Mouse (Mus musculus) stomach, embryonic 15.5 days (tissue): ENCODE results near the gene Irf2. TPM values are rescaled to one million over a fixed set of nuclear protein-coding genes. Genes with fewer than 3 reads are reported as not detected.
A peak's percentile ranks its signal among the peaks of the same experiment; 100 is the strongest.

ENCODE experiments used
- ATAC-seq: fragments of 200-750 bp; cut with Nextera tagmentation; 2 replicates; pipeline ENCODE4 v1.8.0; 2017; ENCODE audit warnings: low read depth, moderate number of reproducible peaks, moderate TSS enrichment; ENCODE audit not compliant: insufficient read depth, low FRiP score
- H3K27ac ChIP-seq: fragments of 300-500 bp; sonication (generic); 2 replicates; pipeline ENCODE4 v1.5.1; 2015; ENCODE audit warnings: mild to moderate bottlenecking, inconsistent platforms
- H3K27me3 ChIP-seq: fragments of 300-500 bp; sonication (generic); replicated peaks from 2 replicates; pipeline ENCODE4 v1.6.1; 2015; ENCODE audit warnings: inconsistent platforms
- H3K36me3 ChIP-seq: fragments of 300-500 bp; sonication (generic); 2 replicates; pipeline ENCODE4 v1.6.1; 2015; ENCODE audit warnings: inconsistent platforms
- H3K4me1 ChIP-seq: fragments of 300-500 bp; sonication (generic); 2 replicates; pipeline ENCODE4 v1.6.1; 2015; ENCODE audit warnings: inconsistent platforms
- H3K4me2 ChIP-seq: fragments of 300-500 bp; sonication (generic); 2 replicates; pipeline ENCODE4 v1.6.1; 2015; ENCODE audit warnings: mild to moderate bottlenecking, inconsistent platforms
- H3K4me3 ChIP-seq: fragments of 300-500 bp; sonication (generic); replicated peaks from 2 replicates; pipeline ENCODE4 v1.5.1; 2015; ENCODE audit warnings: inconsistent platforms
- H3K9ac ChIP-seq: fragments of 300-500 bp; sonication (generic); 2 replicates; pipeline ENCODE4 v1.6.1; 2015; ENCODE audit warnings: inconsistent platforms
- H3K9me3 ChIP-seq: fragments of 300-500 bp; sonication (generic); 2 replicates; pipeline ENCODE4 v1.6.1; 2016; ENCODE audit warnings: inconsistent platforms
- WGBS: fragments of 180-500 bp; shearing (Covaris S2); methylation state at CpG from one replicate; pipeline ENCODE4 v1.1.7; 2015; 5-methylcytosine and 5-hydroxymethylcytosine counted together
- polyA plus RNA-seq: library from polyadenylated mRNA; unstranded; fragments of >200 nt; fragmentation: Nextera tagmentation; extraction: Ambion mirVana; gene quantifications from 2 replicates; pipeline ENCODE4 v1.2.1, GENCODE M21; 2015

The Irf2 gene
- polyA plus RNA-seq, 1 experiment from 2014 or later, result 34.5 TPM

DNA sequence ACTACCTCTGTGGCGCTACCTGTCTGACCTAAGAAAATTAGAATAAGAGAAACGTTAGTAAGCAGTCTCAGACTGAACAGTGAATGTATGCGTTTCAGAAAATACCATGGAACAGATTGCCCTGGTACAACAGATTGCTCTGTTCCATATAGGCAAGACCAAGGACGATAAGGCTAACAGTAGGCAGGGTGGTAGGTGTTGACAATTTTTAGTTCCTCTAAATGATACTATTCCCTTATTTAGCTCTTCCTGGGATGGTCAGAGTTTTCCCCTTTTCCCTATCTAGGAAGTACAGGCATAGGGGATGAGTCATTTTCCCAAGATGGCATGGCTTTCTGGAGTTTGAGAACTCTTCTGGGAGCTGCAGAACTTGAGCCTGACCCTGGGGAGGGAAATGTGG lies 73.4 kb downstream of the Irf2 start:
- Histone ChIP-seq H3K4me1 (peaks cover 2% of the 10 kb centered on the region; the same call in 1 of the 2 replicates), H3K27me3 (no peaks in the 10 kb centered on the region), H3K36me3 (peaks cover 12% of the 10 kb centered on the region; the same call in 1 of the 2 replicates), H3K27ac (no peak overlapping the region), H3K9me3 (no peaks in the 10 kb centered on the region), H3K4me3 (no peak overlapping the region), H3K9ac (no peak overlapping the region), H3K4me2 (no peak overlapping the region)
- 88% methylated on average over 4 of the region's 4 CpGs for WGBS
- no peak for ATAC-seq

DNA sequence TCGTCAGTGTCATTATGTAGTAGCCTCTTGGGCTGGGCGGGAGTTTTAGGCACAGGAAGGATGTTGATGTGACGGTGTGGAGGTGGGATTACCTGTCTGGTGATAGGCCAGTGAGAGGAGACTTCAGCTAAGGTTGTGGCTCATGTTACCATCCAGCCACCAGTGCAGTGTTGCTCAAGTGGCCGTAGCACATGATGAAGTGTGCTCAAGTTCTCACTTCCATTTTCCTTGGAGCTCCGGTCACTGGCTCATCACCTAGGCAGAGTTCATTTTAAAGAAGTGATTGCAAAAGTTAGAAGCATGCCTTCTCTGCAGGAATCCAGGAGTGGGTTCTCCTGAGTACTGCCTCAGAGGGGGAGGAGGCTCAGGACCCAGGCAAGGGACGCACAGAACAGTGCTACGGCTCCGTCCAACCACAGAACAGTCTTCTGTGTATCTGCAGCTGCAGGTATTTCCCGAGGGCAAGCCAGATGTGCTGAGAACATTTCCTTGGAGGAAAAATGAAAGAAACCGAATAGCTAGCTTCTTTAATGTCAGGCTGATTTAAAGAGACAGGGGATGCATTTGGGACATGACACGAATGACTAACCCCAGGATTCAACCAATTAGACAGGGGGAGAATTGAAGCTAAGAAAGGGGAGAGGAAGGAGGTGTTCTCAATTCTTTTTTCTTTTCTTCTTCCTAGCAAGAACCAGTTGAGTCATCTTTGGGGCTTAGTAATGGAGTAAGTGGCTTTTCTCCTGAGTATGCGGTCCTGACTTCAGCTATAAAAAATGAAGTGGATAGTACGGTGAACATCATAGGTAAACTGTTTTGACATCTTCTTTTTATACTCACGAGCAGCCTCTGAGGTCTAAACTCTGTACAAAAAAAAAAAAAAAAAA lies 78.8 kb downstream of the Irf2 start:
- Histone ChIP-seq H3K4me2 (no peak overlapping the region), H3K4me1 (peaks cover 5% of the 10 kb centered on the region; the same call in 1 of the 2 replicates), H3K27me3 (no peaks in the 10 kb centered on the region), H3K9ac (no peak overlapping the region), H3K27ac (peak overlapping the region; percentile 16; the same call in 1 of the 2 replicates), H3K9me3 (no peaks in the 10 kb centered on the region), H3K4me3 (no peak overlapping the region), H3K36me3 (peaks cover 25% of the 10 kb centered on the region; the same call in 1 of the 2 replicates)
- ATAC-seq, result no peak; the same call in 1 of the 2 replicates
- WGBS, result 57% methylated on average over 14 of the region's 14 CpGs

DNA sequence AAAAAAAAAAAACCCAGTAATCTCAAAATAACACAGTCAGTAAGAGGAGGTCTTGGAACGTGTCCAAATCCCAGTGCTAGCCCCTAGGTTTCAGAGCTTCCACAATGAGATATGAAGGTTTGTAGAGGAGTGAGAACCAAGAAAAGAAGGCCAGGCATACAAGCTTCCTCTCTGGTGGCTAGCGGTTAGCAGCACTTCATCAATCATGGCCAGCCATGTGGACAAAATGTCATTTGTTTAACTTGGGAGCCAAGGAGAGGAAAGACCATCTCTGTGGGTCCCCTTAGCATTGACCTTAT lies 79.4 kb downstream of the Irf2 start:
- peaks cover 28% of the 10 kb centered on the region; the same call in 1 of the 2 replicates for H3K36me3 ChIP-seq
- H3K9ac ChIP-seq, result no peak overlapping the region
- H3K4me1 ChIP-seq, result peaks cover 5% of the 10 kb centered on the region; the same call in 1 of the 2 replicates
- no peaks in the 10 kb centered on the region for H3K27me3 ChIP-seq
- 37% methylated on average over 2 of the region's 2 CpGs for WGBS
- H3K9me3 ChIP-seq, result no peaks in the 10 kb centered on the region
- no peak overlapping the region for H3K4me2 ChIP-seq
- ATAC-seq, result no peak
- no peak overlapping the region for H3K27ac ChIP-seq
- H3K4me3 ChIP-seq, result no peak overlapping the region

DNA sequence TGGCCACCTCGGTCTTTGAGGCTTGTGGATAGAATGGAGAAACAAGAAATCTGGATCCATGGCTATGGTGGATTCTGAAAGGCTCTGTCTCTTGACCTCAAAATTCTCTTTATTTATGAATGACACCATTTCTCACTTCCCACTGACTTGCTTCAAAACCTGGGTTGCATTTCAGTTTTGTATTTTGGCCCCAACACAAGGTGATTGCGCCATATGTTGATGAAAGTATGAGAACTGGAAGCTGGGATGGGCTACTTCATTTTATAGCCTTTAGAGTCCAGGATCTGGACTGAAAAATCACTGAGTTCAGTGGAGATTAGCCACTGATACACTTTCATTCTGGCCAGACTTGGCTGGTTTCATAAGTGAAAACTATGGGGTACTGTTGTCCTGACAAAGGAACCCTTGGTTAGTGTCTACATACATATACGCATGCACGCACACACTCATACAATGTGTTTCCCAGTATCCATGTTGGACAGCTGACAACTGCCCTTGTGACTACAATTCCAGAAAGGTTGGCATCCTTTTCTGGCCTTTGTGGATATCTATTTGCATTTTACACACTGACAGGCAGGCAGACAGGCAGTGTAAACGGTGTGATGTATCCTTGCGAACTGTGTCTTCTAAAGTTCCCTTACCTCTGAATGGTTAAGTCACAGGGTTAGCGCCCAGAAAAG lies 89.3 kb downstream of the Irf2 start:
- no peak overlapping the region for H3K4me3 ChIP-seq
- no peaks in the 10 kb centered on the region for H3K27me3 ChIP-seq
- H3K9ac ChIP-seq, result no peak overlapping the region
- 81% methylated on average over 7 of the region's 7 CpGs for WGBS
- H3K36me3 ChIP-seq, result peaks cover 1% of the 10 kb centered on the region; the same call in 1 of the 2 replicates
- H3K27ac ChIP-seq, result peak overlapping the region; percentile 76
- H3K9me3 ChIP-seq, result no peaks in the 10 kb centered on the region
- H3K4me1 ChIP-seq, result 0 out of 2 replicates have a peak, but pooled peaks cover 3% of the 10 kb centered on the region
- no peak overlapping the region for H3K4me2 ChIP-seq
- ATAC-seq, result no peak

- Histone ChIP-seq H3K4me3 (no peak overlapping the region), H3K4me2 (peak overlapping the region; percentile 11; the same call in 1 of the 2 replicates), H3K9ac (no peak overlapping the region), H3K36me3 (no peaks in the 10 kb centered on the region), H3K4me1 (0 out of 2 replicates have a peak, but pooled peaks cover 3% of the 10 kb centered on the region), H3K27ac (peak overlapping the region; percentile 76), H3K27me3 (no peaks in the 10 kb centered on the region), H3K9me3 (no peaks in the 10 kb centered on the region)
- ATAC-seq, result no peak
- WGBS, result 50% methylated on average over 6 of the region's 6 CpGs
Measured at GRCm38 (mm10) chr8:46829414-46830111, 90.0 kb downstream of the Irf2 start.

DNA sequence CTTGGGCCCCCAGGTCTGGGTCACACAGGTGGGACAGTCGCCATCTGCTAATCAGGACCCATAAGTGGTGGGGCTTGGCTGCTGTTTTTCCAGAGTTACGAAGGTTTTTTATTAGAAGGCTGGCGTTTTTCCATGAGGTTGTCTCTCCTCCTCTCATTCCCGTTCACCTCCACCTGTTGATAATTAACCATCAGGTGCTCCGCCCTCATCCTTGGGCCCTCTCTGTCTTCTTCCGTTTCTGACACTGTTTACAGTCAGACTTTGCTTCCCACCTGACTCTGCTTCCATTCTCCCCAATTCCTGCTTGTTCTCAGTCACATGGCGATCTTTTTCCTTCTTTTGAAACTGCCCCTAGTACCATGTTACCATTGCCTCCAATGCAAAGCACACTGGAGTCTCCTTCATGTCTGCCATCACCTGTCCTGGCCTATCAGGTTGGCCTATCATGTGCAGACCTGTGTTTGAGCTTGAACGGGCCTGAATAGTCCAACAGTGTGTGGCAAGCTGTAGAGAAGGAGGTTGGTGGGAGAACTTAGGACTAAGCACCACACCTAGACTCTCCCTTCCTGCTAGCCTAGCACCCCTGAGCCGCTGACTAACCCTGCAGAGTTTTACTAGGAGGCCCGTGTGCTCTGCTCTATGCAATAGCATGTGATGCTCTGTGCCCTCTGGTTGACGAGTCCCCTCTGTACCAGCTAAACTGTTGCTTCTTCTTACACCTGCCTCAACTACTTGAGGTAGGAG lies 90.8 kb downstream of the Irf2 start:
- Histone ChIP-seq H3K9me3 (no peaks in the 10 kb centered on the region), H3K4me2 (peak overlapping the region; percentile 11; the same call in 1 of the 2 replicates), H3K27ac (peak overlapping the region; percentile 76), H3K9ac (no peak overlapping the region), H3K36me3 (no peaks in the 10 kb centered on the region), H3K4me1 (0 out of 2 replicates have a peak, but pooled peaks cover 3% of the 10 kb centered on the region), H3K27me3 (no peaks in the 10 kb centered on the region), H3K4me3 (no peak overlapping the region)
- peak; percentile 52; the same call in 1 of the 2 replicates for ATAC-seq
- WGBS, result 62% methylated on average over 11 of the region's 11 CpGs

DNA sequence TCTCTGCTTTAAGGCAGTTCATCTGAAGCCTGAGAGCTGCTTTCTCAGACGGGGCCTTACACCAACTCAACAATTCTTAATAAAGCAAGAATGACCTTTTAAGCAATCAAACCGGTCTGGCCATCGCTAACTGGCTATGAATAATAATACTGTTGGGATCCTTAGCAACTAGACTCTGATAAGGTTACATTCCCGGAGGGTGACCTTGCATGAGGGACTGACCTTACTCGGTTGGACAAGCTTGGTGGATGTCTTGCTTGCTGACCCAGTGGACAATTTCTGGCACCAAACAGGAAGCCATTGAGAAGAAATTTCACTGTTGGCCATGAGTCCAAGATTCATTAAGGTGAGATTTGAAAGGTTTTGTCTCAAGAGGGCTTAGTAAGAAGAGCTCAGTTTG lies 92.4 kb downstream of the Irf2 start:
- H3K27ac ChIP-seq, result no peak overlapping the region

GRCm38 (mm10) chr8:46832399-46832798 lies 92.9 kb downstream of the Irf2 start:
- Histone ChIP-seq H3K4me2 (no peak overlapping the region), H3K9me3 (no peaks in the 10 kb centered on the region), H3K27me3 (no peaks in the 10 kb centered on the region), H3K27ac (no peak overlapping the region), H3K36me3 (no peaks in the 10 kb centered on the region), H3K9ac (no peak overlapping the region), H3K4me1 (0 out of 2 replicates have a peak, but pooled peaks cover 3% of the 10 kb centered on the region), H3K4me3 (no peak overlapping the region)
- 75% methylated on average over 3 of the region's 3 CpGs for WGBS
- no peak for ATAC-seq

More for the DNA sequence above, 92.4 kb downstream of the Irf2 start:
- no peaks in the 10 kb centered on the region for H3K27me3 ChIP-seq
- WGBS, result 72% methylated on average over 5 of the region's 5 CpGs
- H3K4me3 ChIP-seq, result no peak overlapping the region
- H3K4me2 ChIP-seq, result no peak overlapping the region
- ATAC-seq, result no peak
- H3K9ac ChIP-seq, result no peak overlapping the region
- H3K9me3 ChIP-seq, result no peaks in the 10 kb centered on the region
- no peaks in the 10 kb centered on the region for H3K36me3 ChIP-seq
- 0 out of 2 replicates have a peak, but pooled peaks cover 3% of the 10 kb centered on the region for H3K4me1 ChIP-seq

- no peaks in the 10 kb centered on the region for H3K36me3 ChIP-seq
- no peak overlapping the region for H3K4me3 ChIP-seq
- H3K9ac ChIP-seq, result no peak overlapping the region
- no peaks in the 10 kb centered on the region for H3K27me3 ChIP-seq
- H3K4me2 ChIP-seq, result no peak overlapping the region
- no peak for ATAC-seq
- 64% methylated on average over 4 of the region's 4 CpGs for WGBS
- no peaks in the 10 kb centered on the region for H3K9me3 ChIP-seq
- no peak overlapping the region for H3K27ac ChIP-seq
- H3K4me1 ChIP-seq, result no peaks in the 10 kb centered on the region
Measured at GRCm38 (mm10) chr8:46833763-46834162, 94.2 kb downstream of the Irf2 start.

GRCm38 (mm10) chr8:46834440-46834839 lies 94.9 kb downstream of the Irf2 start:
- no peaks in the 10 kb centered on the region for H3K9me3 ChIP-seq
- WGBS, result 83% methylated on average over 3 of the region's 3 CpGs
- no peaks in the 10 kb centered on the region for H3K27me3 ChIP-seq
- no peak overlapping the region for H3K4me3 ChIP-seq
- H3K4me1 ChIP-seq, result no peaks in the 10 kb centered on the region
- no peak for ATAC-seq
- H3K4me2 ChIP-seq, result no peak overlapping the region
- no peak overlapping the region for H3K9ac ChIP-seq
- no peaks in the 10 kb centered on the region for H3K36me3 ChIP-seq
- H3K27ac ChIP-seq, result no peak overlapping the region

DNA sequence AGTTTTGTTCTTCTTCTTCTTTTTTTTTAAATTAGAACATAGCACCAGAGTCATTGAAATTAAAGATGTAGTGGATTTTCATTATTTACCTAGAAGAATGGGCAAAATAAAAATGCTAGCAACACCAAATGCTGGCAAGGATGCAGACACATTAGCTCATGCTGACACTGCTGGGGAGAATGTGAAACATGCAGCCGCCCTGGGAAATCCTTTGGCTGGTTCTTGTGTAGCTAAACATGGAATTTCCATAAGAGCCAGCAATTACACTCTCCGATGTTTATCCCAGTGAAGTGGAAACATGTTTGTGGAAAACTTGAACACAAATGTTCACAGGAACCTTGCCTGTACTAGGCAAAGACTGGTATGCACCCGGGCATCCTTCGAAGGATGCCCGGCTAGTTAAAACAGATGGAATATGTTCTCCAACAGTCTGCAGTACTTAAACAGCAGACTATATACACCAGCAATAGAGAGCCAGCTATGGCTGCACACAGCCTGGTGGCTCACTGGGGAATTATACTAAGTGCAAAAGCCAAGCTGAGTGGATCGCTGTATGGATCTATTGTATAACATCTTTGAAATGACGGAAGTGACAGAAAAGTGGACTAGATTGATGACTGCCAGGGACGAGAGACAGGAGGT lies 96.6 kb downstream of the Irf2 start:
- H3K27ac ChIP-seq, result no peak overlapping the region
- H3K36me3 ChIP-seq, result peaks cover 5% of the 10 kb centered on the region; the same call in 1 of the 2 replicates
- no peak overlapping the region for H3K9ac ChIP-seq
- H3K4me2 ChIP-seq, result no peak overlapping the region
- H3K4me1 ChIP-seq, result no peaks in the 10 kb centered on the region
- H3K27me3 ChIP-seq, result no peaks in the 10 kb centered on the region
- ATAC-seq, result no peak
- H3K9me3 ChIP-seq, result no peaks in the 10 kb centered on the region
- 89% methylated on average over 8 of the region's 8 CpGs for WGBS
- H3K4me3 ChIP-seq, result no peak overlapping the region
